Mouse (Mus musculus): ENCODE measurements around the gene Tmem242. TPM values are rescaled to one million over a fixed set of nuclear protein-coding genes. Genes with fewer than 3 reads are reported as not detected.

Gene Tmem242
- polyA plus RNA-seq, 1 experiment from 2014 or later, result 140 TPM

GRCm38 (mm10) chr17:5424156-5424555 lies 15.9 kb downstream of the Tmem242 start:
- Histone ChIP-seq H3K9ac (replicated peaks; ENCODE audit: low read depth, low read length) (no peak overlapping the region), H3K27ac (ENCODE audit: low read length) (no peak overlapping the region), H3K4me1 (ENCODE audit: control insufficient read depth, insufficient read depth, low read length) (no peaks in the 10 kb centered on the region), H3K36me3 (ENCODE audit: control insufficient read depth, insufficient read depth, low read length) (peaks cover 8% of the 10 kb centered on the region), H3K4me3 (ENCODE audit: low read depth, low read length) (no peak overlapping the region), H3K4me2 (replicated peaks; ENCODE audit: low read depth, low read length) (no peak overlapping the region), H3K9me3 (ENCODE audit: control insufficient read depth, low read depth, low read length) (no peaks in the 10 kb centered on the region), H3K27me3 (ENCODE audit: control insufficient read depth, insufficient read depth, low read length) (no peaks in the 10 kb centered on the region)
- 80% methylated on average over 8 of the region's 8 CpGs for WGBS
- ATAC-seq (ENCODE audit: insufficient number of reproducible peaks, insufficient read depth, low FRiP score, low read depth), result no peak

- WGBS, result 49% methylated on average over 4 of the region's 4 CpGs
- H3K4me3 ChIP-seq (ENCODE audit: low read depth, low read length), result no peak overlapping the region
Measured at GRCm38 (mm10) chr17:5421835-5422234, 18.2 kb downstream of the Tmem242 start.

GRCm38 (mm10) chr17:5419771-5420518 lies 20.1 kb downstream of the Tmem242 start:
- no peak for ATAC-seq (ENCODE audit: insufficient number of reproducible peaks, insufficient read depth, low FRiP score, low read depth)
- Histone ChIP-seq H3K9me3 (ENCODE audit: control insufficient read depth, low read depth, low read length) (no peaks in the 10 kb centered on the region), H3K4me2 (replicated peaks; ENCODE audit: low read depth, low read length) (no peak overlapping the region), H3K27me3 (ENCODE audit: control insufficient read depth, insufficient read depth, low read length) (no peaks in the 10 kb centered on the region), H3K36me3 (ENCODE audit: control insufficient read depth, insufficient read depth, low read length) (peaks cover 13% of the 10 kb centered on the region), H3K9ac (replicated peaks; ENCODE audit: low read depth, low read length) (no peak overlapping the region), H3K4me3 (ENCODE audit: low read depth, low read length) (no peak overlapping the region), H3K27ac (ENCODE audit: low read length) (no peak overlapping the region), H3K4me1 (ENCODE audit: control insufficient read depth, insufficient read depth, low read length) (no peaks in the 10 kb centered on the region)
- 69% methylated on average over 6 of the region's 6 CpGs for WGBS

More at GRCm38 (mm10) chr17:5421835-5422234, 18.2 kb downstream of the Tmem242 start:
- Histone ChIP-seq H3K4me2 (replicated peaks; ENCODE audit: low read depth, low read length) (no peak overlapping the region), H3K27ac (ENCODE audit: low read length) (no peak overlapping the region), H3K36me3 (ENCODE audit: control insufficient read depth, insufficient read depth, low read length) (peaks cover 13% of the 10 kb centered on the region), H3K9ac (replicated peaks; ENCODE audit: low read depth, low read length) (no peak overlapping the region), H3K4me1 (ENCODE audit: control insufficient read depth, insufficient read depth, low read length) (no peaks in the 10 kb centered on the region), H3K9me3 (ENCODE audit: control insufficient read depth, low read depth, low read length) (no peaks in the 10 kb centered on the region), H3K27me3 (ENCODE audit: control insufficient read depth, insufficient read depth, low read length) (no peaks in the 10 kb centered on the region)
- no peak for ATAC-seq (ENCODE audit: insufficient number of reproducible peaks, insufficient read depth, low FRiP score, low read depth)

GRCm38 (mm10) chr17:5419056-5419455 lies 21.0 kb downstream of the Tmem242 start:
- no peak overlapping the region for H3K4me2 ChIP-seq (replicated peaks; ENCODE audit: low read depth, low read length)
- H3K4me1 ChIP-seq (ENCODE audit: control insufficient read depth, insufficient read depth, low read length), result no peaks in the 10 kb centered on the region
- H3K27ac ChIP-seq (ENCODE audit: low read length), result no peak overlapping the region
- H3K27me3 ChIP-seq (ENCODE audit: control insufficient read depth, insufficient read depth, low read length), result no peaks in the 10 kb centered on the region
- no peak for ATAC-seq (ENCODE audit: insufficient number of reproducible peaks, insufficient read depth, low FRiP score, low read depth)
- H3K36me3 ChIP-seq (ENCODE audit: control insufficient read depth, insufficient read depth, low read length), result peaks cover 13% of the 10 kb centered on the region
- H3K9me3 ChIP-seq (ENCODE audit: control insufficient read depth, low read depth, low read length), result no peaks in the 10 kb centered on the region
- 86% methylated on average over 9 of the region's 9 CpGs for WGBS
- no peak overlapping the region for H3K4me3 ChIP-seq (ENCODE audit: low read depth, low read length)
- no peak overlapping the region for H3K9ac ChIP-seq (replicated peaks; ENCODE audit: low read depth, low read length)

GRCm38 (mm10) chr17:5418545-5418944 lies 21.5 kb downstream of the Tmem242 start, which contains the start of gene Ldhal6b:
Gene Ldhal6b, minus strand, starts transcription at chr17:5418767.
- H3K27me3 ChIP-seq (ENCODE audit: control insufficient read depth, insufficient read depth, low read length), result no peaks in the 10 kb centered on the region
- H3K4me2 ChIP-seq (replicated peaks; ENCODE audit: low read depth, low read length), result no peak within 1 kb of the TSS
- H3K9me3 ChIP-seq (ENCODE audit: control insufficient read depth, low read depth, low read length), result no peaks in the 10 kb centered on the region
- H3K4me1 ChIP-seq (ENCODE audit: control insufficient read depth, insufficient read depth, low read length), result no peaks in the 10 kb centered on the region
- peaks cover 11% of the 10 kb centered on the region for H3K36me3 ChIP-seq (ENCODE audit: control insufficient read depth, insufficient read depth, low read length)
- no peak within 1 kb of the TSS for H3K27ac ChIP-seq (ENCODE audit: low read length)
- H3K4me3 ChIP-seq (ENCODE audit: low read depth, low read length), result no peak within 1 kb of the TSS
- ATAC-seq (ENCODE audit: insufficient number of reproducible peaks, insufficient read depth, low FRiP score, low read depth), result no peak
- WGBS, result 95% methylated on average over 11 of the region's 11 CpGs
- H3K9ac ChIP-seq (replicated peaks; ENCODE audit: low read depth, low read length), result no peak within 1 kb of the TSS

GRCm38 (mm10) chr17:5416518-5416917 lies 23.5 kb downstream of the Tmem242 start:
- Histone ChIP-seq H3K27me3 (ENCODE audit: control insufficient read depth, insufficient read depth, low read length) (no peaks in the 10 kb centered on the region), H3K4me3 (ENCODE audit: low read depth, low read length) (no peak overlapping the region), H3K9ac (replicated peaks; ENCODE audit: low read depth, low read length) (no peak overlapping the region), H3K4me1 (ENCODE audit: control insufficient read depth, insufficient read depth, low read length) (no peaks in the 10 kb centered on the region), H3K36me3 (ENCODE audit: control insufficient read depth, insufficient read depth, low read length) (peaks cover 10% of the 10 kb centered on the region; the same call in 1 of the 2 replicates), H3K4me2 (replicated peaks; ENCODE audit: low read depth, low read length) (no peak overlapping the region), H3K27ac (ENCODE audit: low read length) (no peak overlapping the region), H3K9me3 (ENCODE audit: control insufficient read depth, low read depth, low read length) (no peaks in the 10 kb centered on the region)
- 93% methylated on average over 3 of the region's 3 CpGs for WGBS
- no peak for ATAC-seq (ENCODE audit: insufficient number of reproducible peaks, insufficient read depth, low FRiP score, low read depth)

GRCm38 (mm10) chr17:5414041-5414440 lies 26.0 kb downstream of the Tmem242 start:
- Histone ChIP-seq H3K36me3 (ENCODE audit: control insufficient read depth, insufficient read depth, low read length) (peaks cover 8% of the 10 kb centered on the region), H3K4me1 (ENCODE audit: control insufficient read depth, insufficient read depth, low read length) (no peaks in the 10 kb centered on the region), H3K4me3 (ENCODE audit: low read depth, low read length) (no peak overlapping the region), H3K9me3 (ENCODE audit: control insufficient read depth, low read depth, low read length) (no peaks in the 10 kb centered on the region), H3K27me3 (ENCODE audit: control insufficient read depth, insufficient read depth, low read length) (no peaks in the 10 kb centered on the region), H3K27ac (ENCODE audit: low read length) (no peak overlapping the region), H3K4me2 (replicated peaks; ENCODE audit: low read depth, low read length) (no peak overlapping the region), H3K9ac (replicated peaks; ENCODE audit: low read depth, low read length) (no peak overlapping the region)
- no peak for ATAC-seq (ENCODE audit: insufficient number of reproducible peaks, insufficient read depth, low FRiP score, low read depth)
- 84% methylated on average over 3 of the region's 3 CpGs for WGBS

GRCm38 (mm10) chr17:5413350-5413749 lies 26.7 kb downstream of the Tmem242 start:
- Histone ChIP-seq H3K27ac (ENCODE audit: low read length) (no peak overlapping the region), H3K9me3 (ENCODE audit: control insufficient read depth, low read depth, low read length) (no peaks in the 10 kb centered on the region), H3K27me3 (ENCODE audit: control insufficient read depth, insufficient read depth, low read length) (no peaks in the 10 kb centered on the region), H3K4me3 (ENCODE audit: low read depth, low read length) (no peak overlapping the region), H3K36me3 (ENCODE audit: control insufficient read depth, insufficient read depth, low read length) (peaks cover 4% of the 10 kb centered on the region), H3K4me1 (ENCODE audit: control insufficient read depth, insufficient read depth, low read length) (no peaks in the 10 kb centered on the region), H3K4me2 (replicated peaks; ENCODE audit: low read depth, low read length) (no peak overlapping the region), H3K9ac (replicated peaks; ENCODE audit: low read depth, low read length) (no peak overlapping the region)
- ATAC-seq (ENCODE audit: insufficient number of reproducible peaks, insufficient read depth, low FRiP score, low read depth), result no peak
- 62% methylated on average over 13 of the region's 13 CpGs for WGBS

- Histone ChIP-seq H3K27ac (ENCODE audit: low read length) (no peak overlapping the region), H3K9me3 (ENCODE audit: control insufficient read depth, low read depth, low read length) (no peaks in the 10 kb centered on the region), H3K9ac (replicated peaks; ENCODE audit: low read depth, low read length) (no peak overlapping the region), H3K27me3 (ENCODE audit: control insufficient read depth, insufficient read depth, low read length) (no peaks in the 10 kb centered on the region), H3K36me3 (ENCODE audit: control insufficient read depth, insufficient read depth, low read length) (peaks cover 3% of the 10 kb centered on the region), H3K4me1 (ENCODE audit: control insufficient read depth, insufficient read depth, low read length) (no peaks in the 10 kb centered on the region), H3K4me2 (replicated peaks; ENCODE audit: low read depth, low read length) (no peak overlapping the region), H3K4me3 (ENCODE audit: low read depth, low read length) (no peak overlapping the region)
- ATAC-seq (ENCODE audit: insufficient number of reproducible peaks, insufficient read depth, low FRiP score, low read depth), result no peak
- 84% methylated on average over 7 of the region's 7 CpGs for WGBS
Measured at GRCm38 (mm10) chr17:5412740-5413139, 27.3 kb downstream of the Tmem242 start.
